Mouse (Mus musculus): ENCODE data around the gene Btbd3. TPM values are rescaled to one million over a fixed set of nuclear protein-coding genes. Genes with fewer than 3 reads are reported as not detected.

The Btbd3 gene
- polyA plus RNA-seq, 1 experiment from 2014 or later, result 18.3 TPM

DNA sequence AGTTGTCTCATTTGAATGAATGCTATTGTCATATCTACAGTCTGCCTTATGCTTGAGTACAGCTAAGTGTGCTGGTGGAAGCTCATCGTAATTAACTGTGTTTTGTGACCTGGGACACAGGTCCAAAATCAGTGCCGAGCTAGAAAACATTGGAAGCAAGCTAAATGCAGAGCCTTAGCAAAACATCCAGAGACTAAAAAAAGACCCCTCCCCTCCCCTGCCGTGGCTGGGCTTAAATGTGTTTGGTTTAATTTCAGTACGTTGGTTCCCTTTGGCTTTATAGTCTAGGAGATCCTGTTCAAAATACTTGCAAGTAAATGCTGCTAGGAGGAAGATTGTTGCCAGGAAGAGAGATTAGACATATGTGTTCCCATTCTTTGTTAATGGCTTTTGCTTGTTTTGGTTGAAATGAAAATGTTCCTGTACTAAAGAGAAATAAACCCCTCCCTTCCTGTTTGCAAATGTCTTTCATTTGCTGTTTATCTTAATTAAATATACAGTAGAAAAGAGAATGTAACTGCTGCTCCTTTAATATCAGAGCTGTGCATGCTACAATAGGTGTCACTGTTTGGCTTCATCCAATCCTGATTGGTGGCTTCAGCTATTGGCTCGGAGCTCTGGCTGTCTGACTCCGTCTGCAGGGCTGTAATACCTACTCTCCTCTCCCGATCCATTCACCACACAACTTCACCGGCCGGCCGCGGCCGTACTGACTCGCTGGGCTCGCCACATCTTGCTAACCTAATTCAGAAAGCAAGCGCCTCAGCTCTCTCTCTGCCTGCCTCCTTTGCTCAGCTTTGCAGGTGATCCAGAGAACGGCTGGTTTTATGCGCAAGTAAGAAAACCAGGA is 21.7 kb downstream of the Btbd3 start:
- H3K4me3 ChIP-seq (ENCODE audit: low read depth, low read length), result peak overlapping the region; percentile 10; the same call in 1 of the 2 replicates
- peak overlapping the region; percentile 45 for H3K4me2 ChIP-seq
- no peaks in the 10 kb centered on the region for H3K27me3 ChIP-seq (ENCODE audit: control insufficient read depth, insufficient read depth, low read length)
- DNase-seq (ENCODE audit: low spot score, missing footprints) (no peak), ATAC-seq (ENCODE audit: low FRiP score) (peak; percentile 87)
- H3K36me3 ChIP-seq (ENCODE audit: control insufficient read depth, insufficient read depth, low read length), result no peaks in the 10 kb centered on the region
- no peaks in the 10 kb centered on the region for H3K9me3 ChIP-seq (ENCODE audit: control insufficient read depth, low read length)
- no peak overlapping the region for H3K27ac ChIP-seq (ENCODE audit: low read depth, low read length)
- H3K4me1 ChIP-seq (ENCODE audit: control insufficient read depth, insufficient read depth, low read length), result peaks cover 19% of the 10 kb centered on the region
- 17% methylated on average over 17 of the region's 17 CpGs for WGBS
- H3K9ac ChIP-seq (ENCODE audit: low read length), result peak overlapping the region; percentile 10; the same call in 1 of the 2 replicates

DNA sequence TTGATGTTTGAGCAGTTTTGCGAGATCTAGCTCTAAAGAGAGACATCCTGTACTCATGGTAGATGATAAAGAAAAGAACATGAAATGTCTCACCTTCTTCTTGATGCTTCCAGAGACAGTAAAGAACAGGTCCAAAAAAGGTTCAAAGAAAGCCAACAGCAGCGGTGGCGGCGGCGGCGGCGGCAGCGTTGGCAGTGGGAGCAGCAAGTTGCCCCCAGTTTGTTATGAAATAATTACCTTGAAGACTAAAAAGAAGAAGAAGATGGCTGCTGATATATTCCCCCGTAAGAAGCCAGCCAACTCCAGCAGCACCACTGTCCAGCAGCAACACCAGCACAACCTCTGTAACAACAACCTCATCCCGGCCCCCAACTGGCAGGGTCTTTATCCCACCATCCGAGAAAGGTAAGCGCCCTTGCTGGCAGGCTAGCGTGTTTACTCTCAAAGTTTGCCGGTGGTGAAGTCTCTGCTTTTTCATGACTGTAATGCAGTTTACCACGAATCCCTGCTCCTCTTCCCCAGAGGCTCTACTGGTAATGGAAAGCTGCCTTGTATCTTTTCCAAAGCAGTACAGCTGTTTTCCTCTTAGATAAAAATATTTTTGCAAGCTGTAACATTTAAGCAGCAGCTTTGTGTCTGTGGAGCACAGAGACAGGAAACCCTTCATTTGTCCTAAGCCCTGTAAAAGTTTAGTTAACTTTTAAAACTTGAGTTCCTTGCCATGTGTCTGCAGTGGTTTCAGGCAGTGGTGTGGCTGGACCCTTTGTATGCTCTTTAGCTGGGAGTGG is 22.7 kb downstream of the Btbd3 start:
- Histone ChIP-seq H3K27ac (ENCODE audit: low read depth, low read length) (no peak overlapping the region), H3K4me3 (ENCODE audit: low read depth, low read length) (no peak overlapping the region), H3K4me2 (peak overlapping the region; percentile 45), H3K36me3 (ENCODE audit: control insufficient read depth, insufficient read depth, low read length) (peaks cover 4% of the 10 kb centered on the region; the same call in 1 of the 2 replicates), H3K9ac (ENCODE audit: low read length) (peak overlapping the region; percentile 12), H3K4me1 (ENCODE audit: control insufficient read depth, insufficient read depth, low read length) (peaks cover 19% of the 10 kb centered on the region), H3K27me3 (ENCODE audit: control insufficient read depth, insufficient read depth, low read length) (no peaks in the 10 kb centered on the region), H3K9me3 (ENCODE audit: control insufficient read depth, low read length) (no peaks in the 10 kb centered on the region)
- 63% methylated on average over 15 of the region's 15 CpGs for WGBS
- DNase-seq (ENCODE audit: low spot score, missing footprints), result no peak
- 0 out of 2 replicates have a peak, but pooled peaks have one; percentile 2 for ATAC-seq (ENCODE audit: low FRiP score)

- Histone ChIP-seq H3K9me3 (ENCODE audit: control insufficient read depth, low read length) (no peaks in the 10 kb centered on the region), H3K9ac (ENCODE audit: low read length) (0 out of 2 replicates have a peak overlapping the region, but pooled peaks have one; percentile 12), H3K36me3 (ENCODE audit: control insufficient read depth, insufficient read depth, low read length) (peaks cover 4% of the 10 kb centered on the region; the same call in 1 of the 2 replicates), H3K4me1 (ENCODE audit: control insufficient read depth, insufficient read depth, low read length) (peaks cover 19% of the 10 kb centered on the region), H3K4me3 (ENCODE audit: low read depth, low read length) (no peak overlapping the region), H3K27me3 (ENCODE audit: control insufficient read depth, insufficient read depth, low read length) (no peaks in the 10 kb centered on the region), H3K27ac (ENCODE audit: low read depth, low read length) (no peak overlapping the region), H3K4me2 (peak overlapping the region; percentile 45; the same call in 1 of the 2 replicates)
- ATAC-seq (ENCODE audit: low FRiP score), result peak; percentile 47
- no peak for DNase-seq (ENCODE audit: low spot score, missing footprints)
- WGBS, result 57% methylated on average over 11 of the region's 11 CpGs
Observed at GRCm38 (mm10) chr2:138279641-138280040, 23.3 kb downstream of the Btbd3 start.

DNA sequence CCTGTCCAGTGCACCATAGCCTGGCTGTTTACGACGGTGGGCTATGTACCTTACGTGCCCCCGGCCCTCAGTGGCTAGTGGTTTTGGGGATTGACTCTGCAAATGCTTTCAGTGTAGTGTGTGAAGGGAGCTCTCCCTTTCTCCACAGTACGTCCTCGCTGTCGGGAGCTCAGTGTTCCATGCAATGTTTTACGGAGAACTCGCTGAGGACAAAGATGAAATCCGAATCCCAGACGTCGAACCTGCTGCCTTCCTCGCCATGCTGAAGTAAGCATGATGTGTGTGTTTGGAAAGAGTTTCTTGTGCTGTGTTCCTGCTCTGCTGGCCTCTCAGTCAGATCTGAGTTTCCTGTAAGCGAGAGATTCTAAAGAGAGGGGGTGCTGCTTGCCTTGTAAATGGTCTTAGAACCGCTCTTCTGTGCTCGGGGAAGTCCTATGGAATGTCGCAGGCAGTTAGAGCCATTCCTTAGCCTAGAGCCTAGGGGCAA is 23.9 kb downstream of the Btbd3 start:
- no peak overlapping the region for H3K4me3 ChIP-seq (ENCODE audit: low read depth, low read length)
- no peak for ATAC-seq (ENCODE audit: low FRiP score)
- 67% methylated on average over 17 of the region's 17 CpGs for WGBS

DNA sequence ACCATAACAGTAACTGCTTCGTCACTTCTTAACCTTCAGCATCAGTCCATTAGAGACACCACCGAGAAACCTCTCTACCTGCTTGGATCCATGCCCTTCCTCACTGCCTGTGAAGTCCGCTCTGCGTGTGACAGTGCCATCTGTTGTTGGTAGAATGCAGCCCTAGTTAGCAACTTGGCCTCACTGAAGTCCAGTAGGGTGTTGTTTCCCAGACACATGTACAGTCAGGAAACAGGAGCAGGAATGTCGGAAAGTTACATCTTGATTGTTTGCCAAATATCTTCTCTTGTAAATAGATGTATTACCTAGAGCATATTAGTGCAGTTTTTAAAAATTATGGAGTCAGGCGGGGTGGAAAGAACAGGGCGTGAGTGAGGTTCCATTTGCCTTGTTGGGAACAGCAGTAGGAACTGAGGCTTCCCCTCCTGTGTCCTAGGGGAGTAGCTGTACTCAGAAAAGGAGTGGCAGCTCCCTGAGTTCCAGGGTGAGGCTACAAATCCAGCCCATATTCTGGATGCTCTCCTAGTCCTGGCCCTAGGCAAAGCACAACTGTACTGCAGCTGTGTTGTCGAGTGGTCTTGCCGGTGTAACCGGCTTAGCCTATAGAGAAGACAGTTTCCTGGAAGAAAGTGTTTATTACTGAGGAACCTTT is 25.3 kb downstream of the Btbd3 start:
- Histone ChIP-seq H3K27ac (ENCODE audit: low read depth, low read length) (no peak overlapping the region), H3K4me2 (no peak overlapping the region), H3K4me3 (ENCODE audit: low read depth, low read length) (no peak overlapping the region), H3K9me3 (ENCODE audit: control insufficient read depth, low read length) (no peaks in the 10 kb centered on the region), H3K27me3 (ENCODE audit: control insufficient read depth, insufficient read depth, low read length) (no peaks in the 10 kb centered on the region), H3K4me1 (ENCODE audit: control insufficient read depth, insufficient read depth, low read length) (peaks cover 19% of the 10 kb centered on the region), H3K36me3 (ENCODE audit: control insufficient read depth, insufficient read depth, low read length) (peaks cover 4% of the 10 kb centered on the region; the same call in 1 of the 2 replicates), H3K9ac (ENCODE audit: low read length) (no peak overlapping the region)
- no peak for ATAC-seq (ENCODE audit: low FRiP score)
- WGBS, result 92% methylated on average over 10 of the region's 10 CpGs
- DNase-seq (ENCODE audit: low spot score, missing footprints), result no peak

More for the DNA sequence above, 23.9 kb downstream of the Btbd3 start:
- Histone ChIP-seq H3K9ac (ENCODE audit: low read length) (no peak overlapping the region), H3K4me1 (ENCODE audit: control insufficient read depth, insufficient read depth, low read length) (peaks cover 19% of the 10 kb centered on the region), H3K4me2 (no peak overlapping the region; the same call in 1 of the 2 replicates), H3K36me3 (ENCODE audit: control insufficient read depth, insufficient read depth, low read length) (peaks cover 4% of the 10 kb centered on the region; the same call in 1 of the 2 replicates), H3K9me3 (ENCODE audit: control insufficient read depth, low read length) (no peaks in the 10 kb centered on the region), H3K27ac (ENCODE audit: low read depth, low read length) (no peak overlapping the region), H3K27me3 (ENCODE audit: control insufficient read depth, insufficient read depth, low read length) (no peaks in the 10 kb centered on the region)
- no peak for DNase-seq (ENCODE audit: low spot score, missing footprints)

GRCm38 (mm10) chr2:138283372-138283771 is 27.0 kb downstream of the Btbd3 start:
- WGBS, result 93% methylated on average over 12 of the region's 12 CpGs
- no peak overlapping the region for H3K4me3 ChIP-seq (ENCODE audit: low read depth, low read length)
- peaks cover 8% of the 10 kb centered on the region for H3K4me1 ChIP-seq (ENCODE audit: control insufficient read depth, insufficient read depth, low read length)
- no peak overlapping the region for H3K4me2 ChIP-seq
- ATAC-seq (ENCODE audit: low FRiP score) (no peak), DNase-seq (ENCODE audit: low spot score, missing footprints) (no peak)
- no peaks in the 10 kb centered on the region for H3K9me3 ChIP-seq (ENCODE audit: control insufficient read depth, low read length)
- no peak overlapping the region for H3K27ac ChIP-seq (ENCODE audit: low read depth, low read length)
- H3K27me3 ChIP-seq (ENCODE audit: control insufficient read depth, insufficient read depth, low read length), result no peaks in the 10 kb centered on the region
- H3K9ac ChIP-seq (ENCODE audit: low read length), result no peak overlapping the region
- H3K36me3 ChIP-seq (ENCODE audit: control insufficient read depth, insufficient read depth, low read length), result peaks cover 4% of the 10 kb centered on the region; the same call in 1 of the 2 replicates

GRCm38 (mm10) chr2:138283856-138284255 is 27.5 kb downstream of the Btbd3 start:
- Histone ChIP-seq H3K4me3 (ENCODE audit: low read depth, low read length) (no peak overlapping the region), H3K27ac (ENCODE audit: low read depth, low read length) (no peak overlapping the region), H3K4me1 (ENCODE audit: control insufficient read depth, insufficient read depth, low read length) (peaks cover 3% of the 10 kb centered on the region), H3K9me3 (ENCODE audit: control insufficient read depth, low read length) (no peaks in the 10 kb centered on the region), H3K27me3 (ENCODE audit: control insufficient read depth, insufficient read depth, low read length) (no peaks in the 10 kb centered on the region), H3K9ac (ENCODE audit: low read length) (no peak overlapping the region), H3K4me2 (no peak overlapping the region), H3K36me3 (ENCODE audit: control insufficient read depth, insufficient read depth, low read length) (peaks cover 4% of the 10 kb centered on the region; the same call in 1 of the 2 replicates)
- DNase-seq (ENCODE audit: low spot score, missing footprints) (no peak), ATAC-seq (ENCODE audit: low FRiP score) (no peak)
- 96% methylated on average over 15 of the region's 15 CpGs for WGBS

DNA sequence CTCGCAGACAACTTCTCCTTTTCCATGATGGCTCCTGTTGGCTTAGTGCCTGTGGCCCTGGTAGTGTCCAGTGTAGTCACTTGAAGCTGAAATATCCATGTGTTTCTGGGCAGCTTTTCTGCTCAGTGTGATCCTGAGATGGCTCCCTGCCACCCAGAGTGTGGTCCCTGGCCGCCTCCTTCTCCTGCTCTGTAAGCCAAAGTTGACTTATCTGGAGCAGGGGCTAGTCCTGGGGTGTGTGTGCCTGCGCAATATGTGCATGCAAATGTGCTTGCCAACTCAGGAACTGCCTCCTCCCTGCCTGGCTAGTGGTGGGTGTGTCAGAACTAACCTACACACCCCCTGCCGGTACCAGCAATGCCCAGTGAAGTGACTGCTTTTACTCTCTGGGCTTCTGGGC is 29.4 kb downstream of the Btbd3 start:
- Histone ChIP-seq H3K4me3 (ENCODE audit: low read depth, low read length) (no peak overlapping the region), H3K4me1 (ENCODE audit: control insufficient read depth, insufficient read depth, low read length) (no peaks in the 10 kb centered on the region), H3K9ac (ENCODE audit: low read length) (no peak overlapping the region), H3K4me2 (no peak overlapping the region), H3K27ac (ENCODE audit: low read depth, low read length) (no peak overlapping the region), H3K9me3 (ENCODE audit: control insufficient read depth, low read length) (no peaks in the 10 kb centered on the region), H3K27me3 (ENCODE audit: control insufficient read depth, insufficient read depth, low read length) (no peaks in the 10 kb centered on the region), H3K36me3 (ENCODE audit: control insufficient read depth, insufficient read depth, low read length) (peaks cover 4% of the 10 kb centered on the region; the same call in 1 of the 2 replicates)
- DNase-seq (ENCODE audit: low spot score, missing footprints) (no peak), ATAC-seq (ENCODE audit: low FRiP score) (no peak)
- WGBS, result 94% methylated on average over 4 of the region's 4 CpGs

Data from midbrain, embryonic 11.5 days (tissue).